Mouse (Mus musculus) lung, postnatal 36 days (tissue): ENCODE measurements around the gene Kcnrg.

Experiments
- DNase-seq: peaks from one replicate; pipeline ENCODE4 v3.0.0; 2022; ENCODE audit warnings: mixed read lengths

Gene Kcnrg

DNA sequence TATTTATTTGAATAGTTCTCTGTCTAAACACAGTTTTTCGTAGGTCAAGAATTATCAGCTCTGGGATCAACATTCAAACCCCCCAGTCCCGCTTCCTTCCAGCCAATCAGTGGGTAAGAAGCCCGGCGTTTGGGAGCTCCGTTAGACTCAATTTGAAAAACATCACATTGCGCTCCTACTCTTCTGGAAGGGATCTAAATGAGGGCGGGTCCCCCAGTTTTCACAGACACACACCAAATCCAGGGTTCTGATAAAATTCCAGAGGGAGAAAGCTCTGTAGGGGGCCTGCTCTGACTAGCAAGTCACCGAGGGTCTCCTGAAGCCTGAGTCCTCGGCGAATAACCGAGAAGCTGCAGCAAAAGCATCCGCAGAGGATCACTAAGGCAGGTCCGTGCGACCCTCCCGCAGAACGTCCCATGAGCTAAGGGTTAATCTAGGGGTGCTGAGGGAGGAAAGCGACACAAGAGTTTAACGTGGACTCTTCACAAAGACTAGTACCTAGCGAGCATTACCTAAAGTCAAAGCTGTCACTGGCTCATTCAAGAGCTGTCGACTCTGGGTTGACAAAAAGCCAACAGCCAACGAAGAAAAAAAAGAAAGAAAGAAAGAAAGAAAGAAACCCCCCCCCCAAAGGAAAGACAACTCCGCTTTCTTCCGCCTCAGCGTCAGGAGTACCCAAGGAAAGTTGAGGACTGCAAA, 40.1 kb downstream of the Kcnrg start:
- DNase-seq, result peak; percentile 37

- peak; percentile 56 for DNase-seq
Measured at GRCm38 (mm10) chr14:61647881-61648684, 40.8 kb downstream of the Kcnrg start.

DNA sequence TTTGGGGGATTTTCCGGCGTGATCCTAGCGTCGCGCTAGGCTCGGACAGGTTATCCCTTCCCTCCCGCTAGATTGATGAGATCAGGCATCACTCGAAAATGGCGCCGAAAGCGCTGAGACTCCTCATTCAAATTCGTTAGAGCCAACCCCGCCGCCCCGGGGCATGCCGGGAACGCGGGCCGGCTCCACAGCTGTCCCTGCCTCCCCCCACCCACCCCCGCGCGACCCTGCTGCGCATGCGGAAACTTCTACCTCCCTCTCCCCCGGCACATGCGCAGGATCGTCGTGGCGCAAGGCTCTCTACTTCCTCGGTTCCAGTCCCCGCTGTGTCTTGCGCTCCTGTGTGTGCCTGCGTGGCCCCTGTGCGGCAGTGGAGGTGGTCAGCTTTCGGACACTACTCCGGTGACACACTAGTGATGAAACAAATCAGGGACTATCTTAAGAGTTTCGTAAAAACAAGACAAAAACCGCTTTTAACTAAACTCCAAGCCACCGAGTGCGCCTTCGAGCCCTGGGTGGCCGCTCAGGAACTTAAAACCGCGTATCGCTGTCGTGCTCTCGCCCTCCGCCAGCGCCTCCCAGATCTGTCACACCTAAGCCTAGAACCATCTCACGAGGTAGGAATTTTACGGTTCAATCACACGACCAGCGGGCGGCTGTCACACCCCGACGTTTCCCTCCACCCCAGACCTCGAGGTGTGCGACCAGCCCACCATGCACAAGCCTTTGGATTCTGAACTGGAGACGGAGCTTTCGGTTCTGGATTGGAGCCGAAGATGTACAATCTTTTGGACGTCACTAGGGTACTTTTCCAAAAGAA, 41.6 kb downstream of the Kcnrg start:
- peak; percentile 98 for DNase-seq

DNA sequence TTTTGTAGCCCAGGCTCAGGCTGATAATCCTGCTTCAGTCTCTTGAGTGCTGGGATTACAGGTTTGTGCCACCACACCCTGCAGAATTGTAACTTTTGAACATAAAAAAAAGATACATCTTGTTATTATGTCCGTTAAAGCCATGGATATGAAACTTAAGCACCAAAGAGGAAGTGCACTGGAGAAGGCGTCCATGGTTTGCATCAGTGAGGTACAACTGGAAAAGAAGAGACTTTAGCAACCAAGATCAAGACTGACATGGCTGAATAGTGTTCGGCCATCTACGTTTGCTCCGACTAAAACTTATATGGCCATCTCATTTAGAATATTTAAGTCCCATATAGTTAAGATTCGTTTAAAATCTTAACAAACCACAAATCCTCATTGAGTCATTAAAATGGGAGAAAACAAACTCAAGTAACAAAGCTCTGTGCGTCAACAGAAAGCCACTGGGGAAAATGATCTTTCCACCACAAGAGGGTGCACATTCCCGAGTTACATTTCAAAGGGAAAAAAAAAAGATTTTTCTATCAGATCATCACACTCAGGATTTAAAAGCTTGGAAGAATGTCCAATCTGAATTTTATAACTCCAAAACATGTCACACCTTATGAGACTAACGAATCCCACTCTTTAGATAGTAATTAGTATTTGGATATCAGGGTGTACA, 43.2 kb downstream of the Kcnrg start:
- DNase-seq, result peak; percentile 76

- no peak for DNase-seq
Measured at GRCm38 (mm10) chr14:61656469-61656868, 49.2 kb downstream of the Kcnrg start.

DNA sequence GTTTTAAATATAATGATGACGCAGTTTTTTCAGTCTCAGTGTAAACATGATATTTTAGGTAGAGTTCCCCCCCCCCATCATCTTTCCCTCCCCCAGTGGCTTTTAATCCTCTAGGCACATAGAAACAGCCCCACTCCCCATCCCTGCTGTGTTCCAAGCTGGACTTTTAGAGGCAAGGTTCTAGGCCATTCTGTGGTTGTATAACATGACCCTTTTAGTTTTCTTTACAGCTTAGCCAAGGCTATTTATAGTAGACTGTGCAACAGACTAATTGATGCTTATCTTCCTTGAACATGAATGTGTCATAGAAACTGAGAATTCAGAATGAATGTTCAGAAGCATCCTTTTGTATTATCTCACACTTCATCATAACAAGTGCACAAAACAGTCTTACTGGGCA, 54.2 kb downstream of the Kcnrg start:
- DNase-seq, result no peak

DNA sequence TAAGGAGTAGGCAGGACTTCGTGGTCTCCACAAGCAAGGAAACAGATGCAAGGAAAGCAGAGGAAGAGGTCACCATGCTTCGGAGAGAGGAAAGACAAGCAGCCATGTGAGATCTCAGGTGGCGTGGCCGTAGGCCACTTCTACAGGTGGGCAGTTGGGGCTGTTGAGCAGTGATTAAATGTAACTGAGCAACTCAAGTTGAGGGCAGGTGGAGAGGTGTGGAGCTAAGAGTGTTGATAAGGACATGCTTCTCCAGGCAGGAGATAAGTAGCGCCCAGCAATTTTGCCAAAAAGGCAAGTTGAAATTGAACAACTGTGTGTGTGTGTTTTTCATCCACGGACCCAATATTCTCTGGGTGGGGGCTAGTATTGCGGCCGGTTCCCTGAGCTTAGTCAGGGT, 55.0 kb downstream of the Kcnrg start:
- DNase-seq, result no peak
